Mouse (Mus musculus) liver, postnatal 0 days (tissue): ENCODE results near the gene Tmem88.

Source experiments
- CTCF ChIP-seq: sonication (generic); IDR thresholded peaks from 2 replicates; pipeline ENCODE4 v1.5.1; 2016; ENCODE audit warnings: antibody characterized with exemption, low read depth
- EP300 ChIP-seq: IDR thresholded peaks from 2 replicates; pipeline ENCODE4 v1.6.1; 2016; ENCODE audit warnings: antibody characterized with exemption, low read depth, mild to moderate bottlenecking

DNA sequence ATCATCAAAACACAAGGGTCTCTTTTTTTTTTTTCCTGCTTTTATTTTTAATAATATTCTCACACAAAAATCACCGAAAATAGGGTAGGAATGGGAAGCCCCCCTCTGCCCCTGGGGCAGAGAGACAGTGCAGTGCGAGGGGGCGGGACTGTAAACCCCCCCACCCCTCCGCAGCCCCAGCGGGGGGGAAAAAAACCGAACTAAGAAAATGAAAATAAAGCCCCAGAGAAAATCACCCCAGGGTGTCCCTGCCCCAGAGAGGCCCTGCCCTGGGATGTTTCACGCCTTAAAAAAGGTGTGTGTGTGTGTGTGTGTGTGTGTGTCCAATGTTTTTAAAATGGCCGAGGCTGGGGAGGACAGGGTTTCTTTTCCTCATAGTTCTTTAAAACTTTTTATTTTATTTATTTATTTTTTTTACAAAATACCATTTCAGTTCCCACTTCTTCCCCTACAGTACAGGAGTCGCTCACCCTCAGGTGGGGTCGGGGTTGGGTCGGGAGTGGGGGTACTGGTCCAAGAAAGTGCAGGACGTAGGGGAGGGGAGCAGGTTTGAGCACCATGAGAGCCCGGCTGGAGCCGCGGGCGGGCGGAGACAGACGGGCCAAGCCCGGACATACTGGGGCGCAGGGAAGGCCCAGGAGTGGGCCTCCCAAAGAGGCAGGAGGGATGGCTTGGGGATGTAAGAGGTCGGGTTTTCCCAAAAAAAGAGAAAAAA is 609 bp upstream of the Tmem88 start:
- TF ChIP-seq CTCF (no peak), EP300 (no peak)
